Mouse (Mus musculus) forebrain, embryonic 14.5 days (tissue): ENCODE measurements around the gene Tgoln1. TPM values are rescaled to one million over a fixed set of nuclear protein-coding genes. Genes with fewer than 3 reads are reported as not detected.

Experiments
- ATAC-seq: fragments of 200-750 bp; cut with Nextera tagmentation; 2 replicates; pipeline ENCODE4 v1.8.0; 2017; ENCODE audit warnings: mild to moderate bottlenecking, moderate library complexity
- DNase-seq: peaks from one replicate; pipeline ENCODE4 v3.0.0-alpha.2; 2015; ENCODE audit warnings: low spot score
- H3K27ac ChIP-seq: fragments of 300-500 bp; sonication (generic); 2 replicates; pipeline ENCODE4 v1.5.1; 2014; ENCODE audit warnings: low read depth, mild to moderate bottlenecking, control low read depth, low read length, moderate library complexity
- H3K27me3 ChIP-seq: fragments of 300-500 bp; sonication (generic); replicated peaks from 2 replicates; pipeline ENCODE4 v1.6.1; 2014; ENCODE audit warnings: low read length, control low read depth, mixed read lengths; ENCODE audit not compliant: control insufficient read depth, insufficient read depth
- H3K36me3 ChIP-seq: fragments of 300-500 bp; sonication (generic); 2 replicates; pipeline ENCODE4 v1.6.1; 2014; ENCODE audit warnings: low read length, control low read depth; ENCODE audit not compliant: control insufficient read depth, insufficient read depth
- H3K4me1 ChIP-seq: fragments of 300-500 bp; sonication (generic); 2 replicates; pipeline ENCODE4 v1.6.1; 2014; ENCODE audit warnings: antibody characterized with exemption, low read length, control low read depth; ENCODE audit not compliant: control insufficient read depth, insufficient read depth
- H3K4me2 ChIP-seq: fragments of 300-500 bp; sonication (generic); 2 replicates; pipeline ENCODE4 v1.6.1; 2014; ENCODE audit warnings: mild to moderate bottlenecking, control low read depth, low read length
- H3K4me3 ChIP-seq: fragments of 300-500 bp; sonication (generic); 2 replicates; pipeline ENCODE4 v1.5.1; 2014; ENCODE audit warnings: low read depth, low read length, control low read depth
- H3K9ac ChIP-seq: fragments of 300-500 bp; sonication (generic); 2 replicates; pipeline ENCODE4 v1.6.1; 2014; ENCODE audit warnings: mild to moderate bottlenecking, low read length, control low read depth, moderate library complexity
- H3K9me3 ChIP-seq: fragments of 300-500 bp; sonication (generic); replicated peaks from 2 replicates; pipeline ENCODE4 v1.6.1; 2016; ENCODE audit warnings: low read length, control low read depth, mixed read lengths; ENCODE audit not compliant: control insufficient read depth
- WGBS: fragments of 180-500 bp; shearing (Covaris S2); extraction: QIAGEN DNeasy Blood & Tissue Kit; methylation state at CpG from one replicate; pipeline ENCODE4 v1.1.7; 2014; 5-methylcytosine and 5-hydroxymethylcytosine counted together
- polyA plus RNA-seq: library from polyadenylated mRNA; unstranded; fragments of >200 nt; fragmentation: Nextera tagmentation; extraction: Ambion mirVana; gene quantifications from 2 replicates; pipeline ENCODE4 v1.2.1, GENCODE M21; 2014

Gene Tgoln1
- polyA plus RNA-seq, 1 experiment from 2014 or later = 34.0 TPM

GRCm38 (mm10) chr6:72604066-72604465, 12.7 kb downstream of the Tgoln1 start:
- no peaks in the 10 kb centered on the region for H3K9me3 ChIP-seq
- H3K4me2 ChIP-seq = no peak overlapping the region
- no peak overlapping the region for H3K4me3 ChIP-seq
- ATAC-seq = no peak
- H3K4me1 ChIP-seq = no peaks in the 10 kb centered on the region; the same call in 1 of the 2 replicates
- no peaks in the 10 kb centered on the region for H3K27me3 ChIP-seq
- H3K36me3 ChIP-seq = peaks cover 46% of the 10 kb centered on the region
- DNase-seq = no peak
- 81% methylated on average over 2 of the region's 2 CpGs for WGBS
- H3K9ac ChIP-seq = no peak overlapping the region
- no peak overlapping the region for H3K27ac ChIP-seq

DNA sequence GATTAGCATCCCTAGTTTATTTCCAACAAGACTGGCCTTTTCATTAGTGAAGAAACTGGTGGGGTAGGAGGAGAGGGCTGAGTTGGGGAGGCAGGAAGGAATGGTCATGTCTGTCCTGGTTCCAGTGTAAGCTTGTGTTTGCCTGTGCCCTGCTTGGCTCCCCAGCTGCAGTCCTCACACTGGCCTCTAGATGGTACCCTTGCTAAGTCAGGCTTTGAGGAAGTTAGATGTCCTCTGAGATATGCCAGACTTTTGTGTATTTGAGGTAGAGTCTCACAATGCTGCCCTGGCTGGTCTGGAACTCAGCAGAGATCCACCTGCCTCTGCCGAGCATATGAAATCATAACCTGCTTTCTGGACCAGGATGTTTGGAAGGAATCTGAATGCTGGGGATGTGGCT, 15.1 kb downstream of the Tgoln1 start:
- no peak overlapping the region for H3K27ac ChIP-seq
- peaks cover 29% of the 10 kb centered on the region for H3K36me3 ChIP-seq
- H3K9ac ChIP-seq = no peak overlapping the region
- H3K27me3 ChIP-seq = no peaks in the 10 kb centered on the region
- WGBS = 72% methylated on average over 1 of the region's 1 CpGs
- no peak overlapping the region for H3K4me3 ChIP-seq
- H3K4me1 ChIP-seq = peaks cover 6% of the 10 kb centered on the region; the same call in 1 of the 2 replicates
- DNase-seq = peak; percentile 76
- no peaks in the 10 kb centered on the region for H3K9me3 ChIP-seq
- no peak overlapping the region for H3K4me2 ChIP-seq
- no peak for ATAC-seq

- no peak for ATAC-seq
- 87% methylated on average over 12 of the region's 12 CpGs for WGBS
These were observed 16.0 kb downstream of the Tgoln1 start for GRCm38 (mm10) chr6:72600771-72601170.

DNA sequence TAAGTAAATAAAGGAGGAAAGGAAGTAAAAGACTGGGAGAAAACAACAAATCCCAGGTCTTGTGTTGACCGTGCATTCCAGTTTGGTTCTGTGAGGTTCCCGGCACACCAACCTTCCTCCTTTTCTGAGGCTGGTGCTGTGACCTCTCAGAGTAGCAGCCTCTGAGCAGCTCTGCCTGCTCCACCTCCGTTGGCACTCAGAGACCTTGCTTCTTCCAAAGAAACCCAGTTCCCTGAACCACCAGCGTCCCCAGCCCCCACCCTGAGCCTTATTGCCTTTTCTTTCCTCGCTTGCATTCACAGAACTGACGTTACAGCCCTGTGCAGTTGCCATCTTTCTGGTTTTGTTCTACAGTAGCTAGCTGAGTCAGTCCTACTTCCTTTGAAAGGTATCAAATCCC, 16.6 kb downstream of the Tgoln1 start:
- Histone ChIP-seq H3K36me3 (peaks cover 15% of the 10 kb centered on the region), H3K27me3 (no peaks in the 10 kb centered on the region), H3K27ac (no peak overlapping the region), H3K4me2 (no peak overlapping the region), H3K9me3 (no peaks in the 10 kb centered on the region), H3K4me1 (peaks cover 6% of the 10 kb centered on the region; the same call in 1 of the 2 replicates), H3K9ac (no peak overlapping the region), H3K4me3 (no peak overlapping the region)
- ATAC-seq (no peak), DNase-seq (no peak)
- 77% methylated on average over 6 of the region's 6 CpGs for WGBS

More at GRCm38 (mm10) chr6:72600771-72601170, 16.0 kb downstream of the Tgoln1 start:
- H3K9ac ChIP-seq = no peak overlapping the region
- H3K9me3 ChIP-seq = no peaks in the 10 kb centered on the region
- peaks cover 20% of the 10 kb centered on the region for H3K36me3 ChIP-seq
- peaks cover 6% of the 10 kb centered on the region; the same call in 1 of the 2 replicates for H3K4me1 ChIP-seq
- H3K4me2 ChIP-seq = no peak overlapping the region
- H3K4me3 ChIP-seq = no peak overlapping the region
- no peak for DNase-seq
- no peak overlapping the region for H3K27ac ChIP-seq
- no peaks in the 10 kb centered on the region for H3K27me3 ChIP-seq

- ATAC-seq (peak; percentile 56), DNase-seq (peak; percentile 69)
- Histone ChIP-seq H3K27ac (0 out of 2 replicates have a peak overlapping the region, but pooled peaks have one; percentile 27), H3K4me2 (peak overlapping the region; percentile 56), H3K4me3 (peak overlapping the region; percentile 48), H3K27me3 (no peaks in the 10 kb centered on the region), H3K9me3 (no peaks in the 10 kb centered on the region), H3K9ac (peak overlapping the region; percentile 68), H3K4me1 (peaks cover 6% of the 10 kb centered on the region; the same call in 1 of the 2 replicates), H3K36me3 (peaks cover 2% of the 10 kb centered on the region; the same call in 1 of the 2 replicates)
- 39% methylated on average over 12 of the region's 12 CpGs for WGBS
These were observed 17.8 kb downstream of the Tgoln1 start for GRCm38 (mm10) chr6:72598791-72599557.

DNA sequence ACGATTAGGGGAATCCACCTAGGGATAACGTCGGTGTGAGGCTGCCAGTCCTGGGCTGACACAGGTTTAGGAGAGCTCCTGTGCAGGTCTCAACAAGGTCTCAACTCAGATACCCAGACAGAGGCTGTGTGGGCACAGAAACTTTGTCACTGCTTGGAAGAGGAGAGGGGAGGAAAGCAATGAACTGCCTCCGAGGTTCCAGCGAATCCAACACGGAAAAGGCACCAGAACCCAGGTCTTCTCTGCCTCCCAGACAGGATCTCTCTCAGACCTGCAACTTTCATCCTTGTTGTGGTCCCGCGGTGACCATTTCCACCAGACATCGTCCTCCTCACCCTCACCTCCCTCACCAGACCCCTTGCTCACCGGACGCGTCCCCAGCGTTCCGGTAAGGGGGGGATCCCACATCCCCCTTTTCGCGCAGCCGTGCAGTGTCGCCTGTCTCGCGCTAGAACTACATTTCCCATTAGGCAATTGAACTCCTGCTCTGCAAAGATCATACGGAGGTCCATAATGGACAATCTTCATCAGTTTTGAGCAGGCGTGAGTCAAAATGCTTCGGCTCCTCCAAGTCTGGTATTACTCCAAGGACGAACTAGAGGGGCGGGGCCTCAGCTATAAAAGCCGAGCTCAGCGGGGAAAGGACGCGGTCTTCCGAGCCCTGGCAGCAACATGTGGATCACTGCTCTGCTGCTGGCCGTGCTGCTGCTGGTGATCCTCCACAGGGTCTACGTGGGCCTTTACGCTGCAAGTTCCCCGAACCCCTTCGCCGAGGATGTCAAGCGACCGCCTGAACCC, 18.6 kb downstream of the Tgoln1 start, which contains the start of the genes Elmod3 and Retsat:
Gene Elmod3 (minus strand): TSS at position 458 of the 798 bp plus-strand sequence.
Gene Retsat (plus strand): TSS at position 520 of the 798 bp plus-strand sequence.
- H3K27me3 ChIP-seq = no peaks in the 10 kb centered on the region
- 1% methylated on average over 38 of the region's 38 CpGs for WGBS
- no peaks in the 10 kb centered on the region for H3K36me3 ChIP-seq
- 0 out of 2 replicates have a peak within 1 kb of the TSS, but pooled peaks have one; percentile 27 for H3K27ac ChIP-seq
- no peaks in the 10 kb centered on the region for H3K9me3 ChIP-seq
- H3K4me3 ChIP-seq = peak within 1 kb of the TSS; percentile 48
- peaks cover 6% of the 10 kb centered on the region; the same call in 1 of the 2 replicates for H3K4me1 ChIP-seq
- H3K4me2 ChIP-seq = peak within 1 kb of the TSS; percentile 56
- ATAC-seq (peak; percentile 93), DNase-seq (peak; percentile 98)
- peak within 1 kb of the TSS; percentile 68 for H3K9ac ChIP-seq

DNA sequence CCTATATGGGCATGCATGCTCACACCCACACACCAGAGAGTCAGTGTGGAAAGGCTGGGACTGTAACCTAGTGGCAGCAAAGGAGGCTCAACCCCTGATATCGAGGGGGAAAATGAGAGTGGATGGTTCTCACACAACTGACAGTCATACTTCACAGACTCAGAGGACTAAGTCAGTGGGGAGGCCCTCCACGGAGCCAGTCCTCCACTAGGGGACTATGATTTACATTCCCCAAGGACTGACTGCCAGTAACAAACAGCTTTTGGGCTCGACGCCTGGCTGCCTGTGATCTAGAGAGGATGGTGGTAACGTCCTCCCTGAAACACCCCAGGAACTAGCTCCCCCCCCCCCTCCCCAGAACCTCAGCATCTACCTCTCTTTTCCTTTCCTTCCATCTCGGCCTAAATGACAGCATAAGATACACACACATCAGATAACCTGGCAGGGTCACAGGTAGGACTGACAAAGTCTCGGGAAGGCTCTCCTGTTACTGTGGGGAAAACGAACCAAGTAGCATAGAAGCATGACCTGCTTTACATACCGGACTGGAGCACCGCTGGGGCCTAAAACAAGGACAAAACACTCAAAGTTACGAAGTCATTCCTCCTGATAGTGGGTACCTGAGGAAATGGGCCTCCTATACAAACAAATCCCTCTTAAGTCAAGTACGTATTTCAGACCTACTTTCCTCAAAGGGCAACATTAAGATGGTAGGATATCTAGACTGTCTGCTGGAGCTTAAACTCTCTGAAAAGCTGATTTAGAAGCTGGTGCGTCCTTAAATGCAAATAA, 19.5 kb downstream of the Tgoln1 start:
- Histone ChIP-seq H3K36me3 (no peaks in the 10 kb centered on the region), H3K9ac (peak overlapping the region; percentile 68), H3K4me2 (peak overlapping the region; percentile 56), H3K4me3 (peak overlapping the region; percentile 48), H3K9me3 (no peaks in the 10 kb centered on the region), H3K4me1 (peaks cover 6% of the 10 kb centered on the region; the same call in 1 of the 2 replicates), H3K27ac (no peak overlapping the region), H3K27me3 (no peaks in the 10 kb centered on the region)
- no peak for ATAC-seq
- no peak for DNase-seq
- 53% methylated on average over 13 of the region's 13 CpGs for WGBS

- 74% methylated on average over 5 of the region's 5 CpGs for WGBS
- Histone ChIP-seq H3K4me2 (no peak overlapping the region), H3K9me3 (no peaks in the 10 kb centered on the region), H3K27ac (no peak overlapping the region), H3K4me3 (no peak overlapping the region), H3K4me1 (peaks cover 5% of the 10 kb centered on the region; the same call in 1 of the 2 replicates), H3K36me3 (no peaks in the 10 kb centered on the region), H3K9ac (no peak overlapping the region), H3K27me3 (no peaks in the 10 kb centered on the region)
- DNase-seq = no peak
- ATAC-seq = no peak
These were observed 22.9 kb downstream of the Tgoln1 start for GRCm38 (mm10) chr6:72593914-72594313.
